Mouse (Mus musculus): ENCODE measurements around the gene Zic5. TPM values are rescaled to one million over a fixed set of nuclear protein-coding genes. Genes with fewer than 3 reads are reported as not detected.
A peak's percentile ranks its signal among the peaks of the same experiment; 100 is the strongest.
"Not testable (repeated sequence)": the region's sequence is repeated elsewhere in the genome, so short reads cannot be mapped to it uniquely, and the experiment has no call there.

The Zic5 gene
- polyA plus RNA-seq, 1 experiment = 24.9 TPM

GRCm38 (mm10) chr14:122471449-122472085 lies 6.1 kb upstream of the Zic5 start:
- no peaks in the 10 kb centered on the region for H3K36me3 ChIP-seq (ENCODE audit: control insufficient read depth, insufficient read depth, low read length)
- H3K4me3 ChIP-seq (ENCODE audit: control insufficient read depth, low read depth, low read length) = no peak overlapping the region
- TF ChIP-seq POLR2A (IDR thresholded peaks at IDR 0.05; ENCODE audit: control insufficient read depth, low read depth, low read length) (no peak), CTCF (IDR thresholded peaks at IDR 0.05; ENCODE audit: control insufficient read depth, insufficient read depth, insufficient replicate concordance, low read depth, low read length) (no peak)
- peaks cover 10% of the 10 kb centered on the region for H3K4me1 ChIP-seq (ENCODE audit: control insufficient read depth, insufficient read depth, low read length)
- H3K27ac ChIP-seq (ENCODE audit: control insufficient read depth, insufficient read depth, low read depth, low read length) = no peak overlapping the region
- peaks cover 9% of the 10 kb centered on the region for H3K27me3 ChIP-seq (ENCODE audit: control insufficient read depth, insufficient read depth, low read length)

- Histone ChIP-seq H3K4me3 (ENCODE audit: control insufficient read depth, low read depth, low read length) (no peak overlapping the region), H3K4me1 (ENCODE audit: control insufficient read depth, insufficient read depth, low read length) (peaks cover 3% of the 10 kb centered on the region), H3K27me3 (ENCODE audit: control insufficient read depth, insufficient read depth, low read length) (peaks cover 12% of the 10 kb centered on the region), H3K27ac (ENCODE audit: control insufficient read depth, insufficient read depth, low read depth, low read length) (no peak overlapping the region), H3K36me3 (ENCODE audit: control insufficient read depth, insufficient read depth, low read length) (no peaks in the 10 kb centered on the region)
- TF ChIP-seq POLR2A (IDR thresholded peaks at IDR 0.05; ENCODE audit: control insufficient read depth, low read depth, low read length) = no peak
- TF ChIP-seq CTCF (IDR thresholded peaks at IDR 0.05; ENCODE audit: control insufficient read depth, insufficient read depth, insufficient replicate concordance, low read depth, low read length) = no peak
Measured at GRCm38 (mm10) chr14:122468971-122469755, 3.7 kb upstream of the Zic5 start.

GRCm38 (mm10) chr14:122467926-122468841 lies 2.7 kb upstream of the Zic5 start:
- no peak overlapping the region for H3K4me3 ChIP-seq (ENCODE audit: control insufficient read depth, low read depth, low read length)
- no peaks in the 10 kb centered on the region for H3K36me3 ChIP-seq (ENCODE audit: control insufficient read depth, insufficient read depth, low read length)
- H3K27me3 ChIP-seq (ENCODE audit: control insufficient read depth, insufficient read depth, low read length) = peaks cover 14% of the 10 kb centered on the region
- H3K27ac ChIP-seq (ENCODE audit: control insufficient read depth, insufficient read depth, low read depth, low read length) = no peak overlapping the region
- peaks cover 5% of the 10 kb centered on the region for H3K4me1 ChIP-seq (ENCODE audit: control insufficient read depth, insufficient read depth, low read length)
- TF ChIP-seq POLR2A (IDR thresholded peaks at IDR 0.05; ENCODE audit: control insufficient read depth, low read depth, low read length) (no peak), CTCF (IDR thresholded peaks at IDR 0.05; ENCODE audit: control insufficient read depth, insufficient read depth, insufficient replicate concordance, low read depth, low read length) (no peak)

- TF ChIP-seq CTCF (IDR thresholded peaks at IDR 0.05; ENCODE audit: control insufficient read depth, insufficient read depth, insufficient replicate concordance, low read depth, low read length) = no peak
- TF ChIP-seq POLR2A (IDR thresholded peaks at IDR 0.05; ENCODE audit: control insufficient read depth, low read depth, low read length) = no peak
- Histone ChIP-seq H3K36me3 (ENCODE audit: control insufficient read depth, insufficient read depth, low read length) (no peaks in the 10 kb centered on the region), H3K27ac (ENCODE audit: control insufficient read depth, insufficient read depth, low read depth, low read length) (no peak overlapping the region), H3K4me3 (ENCODE audit: control insufficient read depth, low read depth, low read length) (no peak overlapping the region), H3K4me1 (ENCODE audit: control insufficient read depth, insufficient read depth, low read length) (peaks cover 5% of the 10 kb centered on the region), H3K27me3 (ENCODE audit: control insufficient read depth, insufficient read depth, low read length) (peaks cover 14% of the 10 kb centered on the region)
Measured at GRCm38 (mm10) chr14:122466756-122467362, 1.4 kb upstream of the Zic5 start.

- no peak overlapping the region for H3K4me3 ChIP-seq (ENCODE audit: control insufficient read depth, low read depth, low read length)
- no peak overlapping the region for H3K27ac ChIP-seq (ENCODE audit: control insufficient read depth, insufficient read depth, low read depth, low read length)
- H3K36me3 ChIP-seq (ENCODE audit: control insufficient read depth, insufficient read depth, low read length) = no peaks in the 10 kb centered on the region
- TF ChIP-seq CTCF (IDR thresholded peaks at IDR 0.05; ENCODE audit: control insufficient read depth, insufficient read depth, insufficient replicate concordance, low read depth, low read length) (no peak), POLR2A (IDR thresholded peaks at IDR 0.05; ENCODE audit: control insufficient read depth, low read depth, low read length) (no peak)
- peaks cover 14% of the 10 kb centered on the region for H3K27me3 ChIP-seq (ENCODE audit: control insufficient read depth, insufficient read depth, low read length)
- H3K4me1 ChIP-seq (ENCODE audit: control insufficient read depth, insufficient read depth, low read length) = peaks cover 3% of the 10 kb centered on the region
Measured at GRCm38 (mm10) chr14:122465931-122466490, 534 bp upstream of the Zic5 start.

GRCm38 (mm10) chr14:122464351-122464762 lies 1.1 kb downstream of the Zic5 start:
- H3K4me1 ChIP-seq (ENCODE audit: control insufficient read depth, insufficient read depth, low read length) = peaks cover 3% of the 10 kb centered on the region
- no peak overlapping the region for H3K27ac ChIP-seq (ENCODE audit: control insufficient read depth, insufficient read depth, low read depth, low read length)
- no peaks in the 10 kb centered on the region for H3K36me3 ChIP-seq (ENCODE audit: control insufficient read depth, insufficient read depth, low read length)
- peaks cover 14% of the 10 kb centered on the region for H3K27me3 ChIP-seq (ENCODE audit: control insufficient read depth, insufficient read depth, low read length)
- TF ChIP-seq POLR2A (IDR thresholded peaks at IDR 0.05; ENCODE audit: control insufficient read depth, low read depth, low read length) (no peak), CTCF (IDR thresholded peaks at IDR 0.05; ENCODE audit: control insufficient read depth, insufficient read depth, insufficient replicate concordance, low read depth, low read length) (no peak)
- peak overlapping the region; percentile 84 for H3K4me3 ChIP-seq (ENCODE audit: control insufficient read depth, low read depth, low read length)

GRCm38 (mm10) chr14:122463734-122464341 lies 1.6 kb downstream of the Zic5 start:
- peaks cover 13% of the 10 kb centered on the region for H3K27me3 ChIP-seq (ENCODE audit: control insufficient read depth, insufficient read depth, low read length)
- H3K27ac ChIP-seq (ENCODE audit: control insufficient read depth, insufficient read depth, low read depth, low read length); H3K4me1 ChIP-seq (ENCODE audit: control insufficient read depth, insufficient read depth, low read length); H3K36me3 ChIP-seq (ENCODE audit: control insufficient read depth, insufficient read depth, low read length): not testable (repeated sequence)
- peak overlapping the region; percentile 84 for H3K4me3 ChIP-seq (ENCODE audit: control insufficient read depth, low read depth, low read length)
